Mouse (Mus musculus): ENCODE results near the gene Fbn1.

DNA sequence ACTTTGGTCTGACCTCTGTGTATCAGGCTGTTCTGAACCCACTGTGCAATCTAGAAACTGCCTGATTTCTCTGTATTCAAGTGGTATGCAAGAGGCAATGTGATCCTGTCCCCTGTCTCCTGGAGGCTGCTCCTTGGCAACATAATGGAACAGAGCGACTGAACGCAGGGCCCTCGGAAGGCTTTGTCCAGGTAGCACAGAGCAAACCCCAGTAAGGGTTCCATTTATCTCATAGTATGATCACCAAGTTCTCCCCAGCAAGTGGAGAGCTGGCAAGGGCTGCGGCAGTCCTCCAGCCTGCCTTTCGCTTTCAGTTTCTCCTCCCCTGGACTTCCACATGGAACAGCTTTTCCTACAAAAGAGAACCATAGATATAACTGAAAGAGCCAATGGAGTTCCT lies 588 bp upstream of the Fbn1 start:
- TF ChIP-seq POLR2A (IDR thresholded peaks at IDR 0.05; ENCODE audit: borderline replicate concordance, extremely low read depth, insufficient read depth, insufficient read length, poor library complexity, severe bottlenecking) (no peak), CTCF (IDR thresholded peaks at IDR 0.05; ENCODE audit: borderline replicate concordance, extremely low read depth, insufficient read depth, insufficient read length) (no peak)

Data from brain, embryonic 14.5 days (tissue).